Mouse (Mus musculus) ES-E14 (cell line): ENCODE results near the gene Sdc3.

Experiments
- CHD2 ChIP-seq: IDR thresholded peaks from 2 replicates; pipeline ENCODE4 v1.6.1; 2014; ENCODE audit warnings: mild to moderate bottlenecking, low read depth, low read length, inconsistent platforms
- HCFC1 ChIP-seq: IDR thresholded peaks from 2 replicates; pipeline ENCODE4 v1.6.1; 2012; ENCODE audit warnings: low read length, inconsistent platforms, borderline replicate concordance; ENCODE audit not compliant: insufficient read depth
- MAFK ChIP-seq: IDR thresholded peaks from 2 replicates; pipeline ENCODE4 v1.6.1; 2014; ENCODE audit warnings: mild to moderate bottlenecking, low read depth, low read length, inconsistent platforms; ENCODE audit not compliant: insufficient read depth
- ZC3H11A ChIP-seq: IDR thresholded peaks from 2 replicates; pipeline ENCODE4 v1.6.1; 2012; ENCODE audit warnings: low read depth, mild to moderate bottlenecking, inconsistent platforms, low read length, borderline replicate concordance

- TF ChIP-seq ZC3H11A (no peak), MAFK (peak; percentile 37; the same call in 1 of the 2 replicates), HCFC1 (no peak), CHD2 (no peak)
These were observed 18.4 kb upstream of the Sdc3 start for GRCm38 (mm10) chr4:130773899-130774298.
